Mouse (Mus musculus) cortical plate, adult 2 months (tissue): ENCODE measurements at regions not wholly inside any gene's neighbourhood (a gene's known extent, or its start where the extent isn't known, plus 50 kb on each side); places are given as distances from the start of the nearest gene placed in this dataset.

Source experiments
- CTCF ChIP-seq: fragments of 200-500 bp; IDR thresholded peaks from 2 replicates; pipeline ENCODE4 v1.5.1; 2011; ENCODE audit warnings: mild to moderate bottlenecking, control low read depth, low read length; ENCODE audit not compliant: insufficient read depth; ENCODE audit errors: extremely low read depth
- POLR2A ChIP-seq: fragments of 200-500 bp; IDR thresholded peaks from 2 replicates; pipeline ENCODE4 v1.6.1; 2011; ENCODE audit warnings: mild to moderate bottlenecking, low read length, control low read depth; ENCODE audit not compliant: insufficient read depth; ENCODE audit errors: extremely low read depth

DNA sequence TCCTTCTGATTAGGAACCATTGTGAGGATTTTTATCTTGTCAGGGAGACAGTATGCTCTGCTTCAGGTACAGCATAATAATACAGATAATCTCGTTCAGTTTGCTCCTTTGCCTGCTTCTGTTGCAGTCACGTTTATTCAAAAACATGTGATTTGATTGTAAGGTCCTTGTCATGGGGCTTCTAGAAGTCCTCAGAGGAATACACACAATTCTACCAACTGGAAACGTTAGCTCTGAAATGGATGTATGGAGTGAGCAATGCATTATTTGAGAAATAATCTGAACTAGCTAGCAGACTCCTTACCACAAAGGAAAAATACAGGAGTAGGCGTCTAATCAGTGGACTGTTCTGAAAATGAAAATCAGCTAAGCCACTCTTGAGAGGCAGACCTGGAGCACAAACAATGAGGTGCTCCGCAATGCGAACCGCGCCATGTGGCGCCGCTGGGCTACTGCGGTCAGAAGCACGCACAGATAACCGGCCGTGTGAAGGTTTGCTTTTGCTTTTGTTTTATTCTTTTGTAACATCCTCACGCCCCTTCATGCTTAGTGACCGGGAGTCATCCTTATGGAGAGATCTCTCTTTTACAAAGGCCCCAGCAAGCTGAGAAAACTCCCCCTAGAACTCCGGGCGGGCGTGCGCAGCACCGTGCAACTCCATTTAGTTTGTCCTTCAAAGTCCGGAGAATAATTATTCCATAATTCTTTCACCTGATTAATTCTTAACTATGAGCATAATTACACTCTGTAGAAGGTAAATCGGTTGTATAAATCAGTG, 419.7 kb downstream of the Nova1 start:
- TF ChIP-seq POLR2A (0 out of 2 replicates have a peak, but pooled peaks have one; percentile 34), CTCF (no peak)
